Mouse (Mus musculus) forebrain, embryonic 11.5 days (tissue): ENCODE results near the gene Gng13. TPM values are rescaled to one million over a fixed set of nuclear protein-coding genes. Genes with fewer than 3 reads are reported as not detected.
A peak's percentile ranks its signal among the peaks of the same experiment; 100 is the strongest.

ENCODE experiments used
- ATAC-seq: fragments of 200-750 bp; cut with Nextera tagmentation; replicated peaks from 2 replicates; pipeline ENCODE4 v1.8.0; 2017; ENCODE audit warnings: moderate TSS enrichment; ENCODE audit not compliant: low FRiP score
- DNase-seq: peaks from one replicate; pipeline ENCODE4 v3.0.0-alpha.2; 2017; ENCODE audit warnings: low spot score
- H3K27ac ChIP-seq: fragments of 300-500 bp; sonication (generic); 2 replicates; pipeline ENCODE4 v1.5.1; 2014; ENCODE audit warnings: low read depth, low read length
- H3K27me3 ChIP-seq: fragments of 300-500 bp; sonication (generic); 2 replicates; pipeline ENCODE4 v1.6.1; 2014; ENCODE audit warnings: mild to moderate bottlenecking, low read length, mixed read lengths; ENCODE audit not compliant: control insufficient read depth, insufficient read depth
- H3K36me3 ChIP-seq: fragments of 300-500 bp; sonication (generic); 2 replicates; pipeline ENCODE4 v1.6.1; 2014; ENCODE audit warnings: mild to moderate bottlenecking, low read length, moderate library complexity, mixed read lengths; ENCODE audit not compliant: control insufficient read depth, insufficient read depth
- H3K4me1 ChIP-seq: fragments of 300-500 bp; sonication (generic); replicated peaks from 2 replicates; pipeline ENCODE4 v1.6.1; 2014; ENCODE audit warnings: low read length, mixed read lengths; ENCODE audit not compliant: control insufficient read depth, insufficient read depth
- H3K4me2 ChIP-seq: fragments of 300-500 bp; sonication (generic); 2 replicates; pipeline ENCODE4 v1.6.1; 2014; ENCODE audit warnings: low read depth, mild to moderate bottlenecking, low read length, moderate library complexity, mixed read lengths; ENCODE audit not compliant: severe bottlenecking
- H3K4me3 ChIP-seq: fragments of 300-500 bp; sonication (generic); 2 replicates; pipeline ENCODE4 v1.5.1; 2014; ENCODE audit warnings: low read depth, low read length
- H3K9ac ChIP-seq: fragments of 300-500 bp; sonication (generic); 2 replicates; pipeline ENCODE4 v1.6.1; 2014; ENCODE audit warnings: low read length
- H3K9me3 ChIP-seq: fragments of 300-500 bp; sonication (generic); 2 replicates; pipeline ENCODE4 v1.6.1; 2016; ENCODE audit warnings: low read length, mixed read lengths; ENCODE audit not compliant: control insufficient read depth
- WGBS: fragments of 180-500 bp; shearing (Covaris S2); extraction: QIAGEN DNeasy Blood & Tissue Kit; methylation state at CpG from one replicate; pipeline ENCODE4 v1.1.7; 2014; 5-methylcytosine and 5-hydroxymethylcytosine counted together
- polyA plus RNA-seq: library from polyadenylated mRNA; unstranded; fragments of >200 nt; fragmentation: Nextera tagmentation; extraction: Ambion mirVana; gene quantifications from 2 replicates; pipeline ENCODE4 v1.2.1, GENCODE M21; 2014

Gng13 gene
- 0.92 and 1.8 TPM in 2 replicates for polyA plus RNA-seq

DNA sequence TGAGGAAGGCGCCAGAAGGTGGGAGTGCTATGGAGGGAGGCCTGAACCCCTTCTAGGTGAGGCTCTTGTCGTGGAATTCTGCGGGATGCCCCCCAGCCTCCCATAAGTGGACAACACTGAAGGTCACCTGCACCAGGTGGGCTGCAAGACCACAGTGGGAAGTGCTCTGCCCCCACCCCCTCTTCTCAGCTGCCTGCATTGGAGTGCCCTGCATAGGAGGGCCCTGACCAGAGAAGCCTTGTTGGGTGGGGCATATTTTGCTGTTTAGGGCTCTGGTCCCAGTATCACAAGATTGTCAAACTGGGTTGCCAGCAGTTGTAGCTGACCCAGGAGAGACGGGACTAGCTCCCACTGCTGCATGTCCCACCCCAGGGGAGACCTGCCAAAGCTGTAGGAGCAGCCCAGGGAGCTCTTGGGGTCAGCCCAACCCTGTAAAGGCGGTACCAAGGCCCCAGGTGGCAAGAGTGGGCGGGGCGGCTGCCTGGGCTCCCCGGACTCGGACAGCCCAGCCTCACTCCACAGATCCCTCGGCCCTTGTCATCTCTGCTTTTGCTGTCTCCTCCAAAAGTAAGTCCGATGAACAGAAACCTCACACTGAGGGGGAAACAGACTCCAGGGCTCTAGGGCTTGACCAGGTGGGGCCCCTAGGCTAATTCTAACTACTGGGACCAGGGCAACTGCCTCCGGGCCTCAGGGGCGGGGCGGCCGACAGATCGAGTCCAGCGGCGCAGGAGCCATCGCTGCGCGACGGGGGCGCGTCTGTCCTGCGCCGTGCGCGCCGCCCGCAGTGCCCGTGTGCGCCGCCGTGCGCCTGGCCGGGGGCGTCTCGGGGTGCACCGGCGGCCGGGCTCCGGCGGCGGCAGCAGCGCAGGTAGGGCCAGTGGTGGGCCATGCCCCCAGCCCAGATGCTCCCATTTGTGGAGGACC is at the start of gene Gng13:
Gene Gng13 (plus strand): TSS at position 461 of the 927 bp plus-strand sequence.
- ATAC-seq: peak; percentile 15; the same call in 1 of the 2 replicates
- H3K4me1 ChIP-seq: peaks cover 12% of the 10 kb centered on the region; the same call in 1 of the 2 replicates
- WGBS: 2% methylated on average over 45 of the region's 45 CpGs

DNA sequence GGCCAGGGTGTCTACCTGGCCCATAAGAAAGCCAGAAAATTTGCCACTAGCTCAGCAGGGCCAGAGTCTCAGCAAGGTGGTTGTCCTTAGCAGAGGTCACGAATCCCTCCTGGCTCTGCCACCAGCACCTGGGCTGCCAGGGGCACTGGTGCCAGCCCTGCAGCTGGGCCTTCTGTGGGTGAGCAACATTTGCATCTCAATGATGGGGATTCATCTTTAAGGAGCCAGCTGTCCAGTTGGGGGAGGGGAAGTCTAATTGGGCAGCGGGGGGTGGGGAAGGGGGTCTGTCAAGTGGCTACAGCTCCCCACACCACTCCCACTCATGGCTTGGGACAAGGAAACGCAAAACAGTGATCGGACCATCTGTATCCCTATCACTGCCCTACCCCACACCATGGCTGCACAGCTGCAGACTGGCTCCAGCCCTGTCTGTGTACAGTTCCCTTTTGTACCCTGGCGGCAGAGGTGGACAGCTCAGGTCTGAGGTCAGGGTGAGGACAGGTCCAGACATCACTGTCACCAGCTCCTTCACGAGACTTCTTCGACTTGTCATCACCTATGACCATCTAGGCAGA is 48.4 kb upstream of the Gng13 start:
- no peak; the same call in 1 of the 2 replicates for ATAC-seq
- Histone ChIP-seq H3K4me3 (no peak overlapping the region), H3K4me2 (no peak overlapping the region), H3K27ac (no peak overlapping the region), H3K4me1 (peaks cover 9% of the 10 kb centered on the region), H3K27me3 (no peaks in the 10 kb centered on the region), H3K36me3 (no peaks in the 10 kb centered on the region), H3K9me3 (no peaks in the 10 kb centered on the region), H3K9ac (no peak overlapping the region)
- DNase-seq: no peak
- WGBS: 83% methylated on average over 7 of the region's 7 CpGs

More for the DNA sequence above, at the start of gene Gng13:
- no peak within 1 kb of the TSS for H3K27ac ChIP-seq
- H3K4me3 ChIP-seq: peak within 1 kb of the TSS; percentile 27
- no peak for DNase-seq
- H3K9ac ChIP-seq: peak within 1 kb of the TSS; percentile 44
- H3K27me3 ChIP-seq: peaks cover 24% of the 10 kb centered on the region
- H3K9me3 ChIP-seq: no peaks in the 10 kb centered on the region
- H3K36me3 ChIP-seq: no peaks in the 10 kb centered on the region; the same call in 1 of the 2 replicates
- H3K4me2 ChIP-seq: peak within 1 kb of the TSS; percentile 53

DNA sequence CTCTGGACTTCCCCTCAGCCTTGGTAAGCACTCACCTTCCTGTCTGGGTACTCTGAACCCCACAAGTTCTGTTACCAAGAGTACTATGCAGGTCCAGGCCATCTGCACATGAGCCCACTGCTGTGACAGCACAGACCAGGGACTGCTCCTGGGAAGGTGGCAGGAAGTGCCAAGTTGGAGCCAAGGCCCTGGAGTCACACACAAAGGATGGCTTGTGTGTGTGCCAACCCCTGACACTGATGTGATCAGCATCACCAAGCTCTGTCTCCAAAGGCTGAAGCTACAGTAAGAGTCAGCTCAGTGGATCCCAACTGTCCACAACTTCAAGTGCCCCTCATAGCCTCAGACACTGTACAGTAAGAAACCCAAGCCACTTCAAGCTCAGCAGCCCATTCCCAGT is 44.0 kb upstream of the Gng13 start:
- Histone ChIP-seq H3K9ac (no peak overlapping the region), H3K9me3 (peaks cover 2% of the 10 kb centered on the region; the same call in 1 of the 2 replicates), H3K4me3 (no peak overlapping the region), H3K36me3 (no peaks in the 10 kb centered on the region), H3K4me2 (no peak overlapping the region), H3K4me1 (peaks cover 4% of the 10 kb centered on the region), H3K27ac (no peak overlapping the region), H3K27me3 (no peaks in the 10 kb centered on the region)
- no peak for DNase-seq
- no peak for ATAC-seq

DNA sequence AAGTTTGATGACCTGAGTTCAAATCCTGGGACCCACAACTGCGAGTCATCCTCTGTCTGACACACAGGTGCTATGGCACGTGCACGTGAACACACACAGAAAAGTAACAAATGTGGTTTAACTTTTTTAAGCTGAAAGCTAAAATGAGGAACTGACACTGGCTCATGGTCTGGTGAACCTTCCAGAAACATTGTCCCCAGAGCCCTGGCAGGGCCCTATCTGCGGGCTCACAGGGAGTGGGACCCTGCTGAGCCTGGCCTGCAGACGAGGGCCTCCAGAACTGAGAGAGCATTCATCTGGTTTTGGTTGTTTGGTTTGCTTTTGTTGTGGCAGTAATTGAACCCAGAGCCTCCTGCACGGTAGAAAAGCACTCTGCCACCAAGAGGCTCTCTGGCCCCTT is 39.0 kb upstream of the Gng13 start:
- Histone ChIP-seq H3K27ac (no peak overlapping the region), H3K4me3 (no peak overlapping the region), H3K4me2 (no peak overlapping the region), H3K9ac (no peak overlapping the region), H3K4me1 (peaks cover 10% of the 10 kb centered on the region; the same call in 1 of the 2 replicates), H3K36me3 (no peaks in the 10 kb centered on the region), H3K27me3 (no peaks in the 10 kb centered on the region), H3K9me3 (peaks cover 2% of the 10 kb centered on the region; the same call in 1 of the 2 replicates)
- DNase-seq (no peak), ATAC-seq (no peak)
- WGBS: 50% methylated on average over 6 of the region's 6 CpGs

DNA sequence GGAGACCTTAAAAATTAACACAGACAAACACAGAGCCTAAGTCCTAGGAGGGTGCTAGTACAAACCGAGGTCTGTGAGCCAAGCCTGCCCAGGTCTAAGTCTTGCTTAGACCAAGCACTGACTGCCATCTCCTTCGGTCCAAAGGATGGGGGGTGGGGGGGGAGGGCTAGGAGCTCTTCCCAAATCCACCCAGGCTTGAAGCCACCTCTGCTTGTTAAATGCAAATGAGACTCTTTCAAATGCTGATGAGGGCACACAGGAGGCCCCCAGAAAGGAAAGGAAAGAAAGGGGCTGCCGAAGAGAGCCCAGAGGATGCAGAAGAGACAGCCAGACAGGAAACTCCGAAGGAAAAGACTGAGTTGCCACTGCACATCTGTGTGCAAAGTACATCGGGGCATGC is 37.2 kb upstream of the Gng13 start:
- Histone ChIP-seq H3K4me1 (peaks cover 10% of the 10 kb centered on the region; the same call in 1 of the 2 replicates), H3K27ac (peak overlapping the region; percentile 65; the same call in 1 of the 2 replicates), H3K27me3 (no peaks in the 10 kb centered on the region), H3K4me2 (peak overlapping the region; percentile 30; the same call in 1 of the 2 replicates), H3K4me3 (no peak overlapping the region), H3K9ac (peak overlapping the region; percentile 33; the same call in 1 of the 2 replicates), H3K9me3 (peaks cover 2% of the 10 kb centered on the region; the same call in 1 of the 2 replicates), H3K36me3 (no peaks in the 10 kb centered on the region)
- ATAC-seq (peak; percentile 71; the same call in 1 of the 2 replicates), DNase-seq (peak; percentile 70)
- 4% methylated on average over 5 of the region's 5 CpGs for WGBS

DNA sequence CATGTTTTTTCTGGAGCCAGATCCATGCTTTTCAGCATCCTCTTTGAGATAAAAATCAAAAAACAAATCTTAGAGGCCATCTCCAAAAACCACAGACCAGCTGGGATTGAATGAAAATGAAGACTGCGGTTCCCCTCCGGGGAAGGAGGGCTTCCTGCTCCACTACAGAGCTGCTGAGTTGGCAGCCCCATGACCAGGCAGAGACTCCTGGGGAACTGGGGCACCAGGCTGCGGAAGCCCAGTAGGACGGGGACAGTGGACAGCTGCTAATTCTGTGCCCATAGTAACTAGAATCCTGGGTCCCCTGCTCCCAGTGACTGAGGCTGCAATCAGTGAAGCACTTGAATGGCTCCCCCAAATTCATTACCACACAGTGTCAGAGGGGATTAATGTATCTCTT is 35.3 kb upstream of the Gng13 start:
- WGBS: 89% methylated on average over 4 of the region's 4 CpGs
- Histone ChIP-seq H3K4me1 (peaks cover 10% of the 10 kb centered on the region; the same call in 1 of the 2 replicates), H3K9ac (no peak overlapping the region), H3K27me3 (no peaks in the 10 kb centered on the region), H3K4me2 (no peak overlapping the region), H3K4me3 (no peak overlapping the region), H3K9me3 (no peaks in the 10 kb centered on the region), H3K27ac (no peak overlapping the region), H3K36me3 (no peaks in the 10 kb centered on the region)
- ATAC-seq: no peak
- DNase-seq: no peak

DNA sequence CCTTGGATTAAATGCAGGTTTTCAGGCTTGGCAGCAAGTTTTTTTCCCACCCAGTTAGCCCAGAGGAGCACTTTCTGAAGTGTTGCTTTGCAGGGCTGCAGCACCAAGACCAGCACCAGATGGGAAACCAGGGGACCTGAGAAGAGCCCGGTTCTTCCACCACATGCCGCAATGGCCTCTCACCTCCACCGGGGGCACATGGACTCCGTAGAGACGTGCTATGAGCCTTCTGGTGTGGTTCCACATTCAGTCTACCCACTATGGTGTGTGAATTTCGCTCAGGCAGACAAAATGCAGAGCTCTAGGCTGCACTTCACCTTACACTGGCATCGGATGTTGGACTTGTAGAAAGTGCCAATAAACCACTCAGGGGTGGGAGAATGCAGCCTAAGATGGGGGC is 30.6 kb upstream of the Gng13 start:
- 57% methylated on average over 7 of the region's 7 CpGs for WGBS
- no peaks in the 10 kb centered on the region for H3K9me3 ChIP-seq
- no peaks in the 10 kb centered on the region for H3K27me3 ChIP-seq
- DNase-seq (peak; percentile 70), ATAC-seq (no peak)
- no peak overlapping the region for H3K9ac ChIP-seq
- no peak overlapping the region for H3K4me2 ChIP-seq
- H3K27ac ChIP-seq: no peak overlapping the region
- no peak overlapping the region for H3K4me3 ChIP-seq
- H3K4me1 ChIP-seq: no peaks in the 10 kb centered on the region
- H3K36me3 ChIP-seq: no peaks in the 10 kb centered on the region

DNA sequence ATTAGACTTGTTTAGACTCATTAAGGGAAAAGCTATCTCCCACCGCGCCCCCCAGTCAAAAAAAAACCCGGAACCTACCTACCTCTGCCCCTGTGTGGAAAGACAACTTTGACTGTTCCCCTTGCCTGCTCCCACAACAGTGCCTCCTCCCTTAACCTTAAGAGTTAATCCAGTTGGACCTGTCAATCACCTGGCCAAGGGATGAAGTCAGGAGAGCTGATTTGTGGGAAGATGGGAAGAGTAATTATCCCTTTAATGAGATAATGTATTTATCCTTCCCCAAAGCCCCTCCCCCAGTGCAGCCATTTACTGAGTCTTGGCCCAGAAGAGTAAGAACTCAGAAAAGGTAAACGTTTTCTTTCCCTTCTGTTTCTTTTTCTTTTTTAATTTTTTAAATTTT is 28.0 kb upstream of the Gng13 start:
- H3K4me1 ChIP-seq: no peaks in the 10 kb centered on the region
- no peaks in the 10 kb centered on the region for H3K9me3 ChIP-seq
- H3K36me3 ChIP-seq: no peaks in the 10 kb centered on the region
- H3K4me2 ChIP-seq: no peak overlapping the region
- H3K4me3 ChIP-seq: no peak overlapping the region
- H3K9ac ChIP-seq: no peak overlapping the region
- no peak overlapping the region for H3K27ac ChIP-seq
- H3K27me3 ChIP-seq: no peaks in the 10 kb centered on the region
- no peak for ATAC-seq
- DNase-seq: no peak
- 78% methylated on average over 4 of the region's 4 CpGs for WGBS
